Mouse (Mus musculus): Measurements from ENCODE around the gene Zfp108.
A peak's percentile ranks its signal among the peaks of the same experiment; 100 is the strongest.

Zfp108 gene

GRCm38 (mm10) chr7:24286916-24287315 is 32.3 kb downstream of the Zfp108 start:
- DNase-seq, result no peak

GRCm38 (mm10) chr7:24287670-24288069 is 33.1 kb downstream of the Zfp108 start:
- no peak for DNase-seq

- DNase-seq, result no peak
These were observed 33.9 kb downstream of the Zfp108 start for GRCm38 (mm10) chr7:24288512-24288911.

GRCm38 (mm10) chr7:24290106-24290693 is 35.6 kb downstream of the Zfp108 start:
- DNase-seq, result no peak

GRCm38 (mm10) chr7:24291387-24292090 is 36.9 kb downstream of the Zfp108 start:
- no peak for DNase-seq

- no peak for DNase-seq
These were observed 38.7 kb downstream of the Zfp108 start for GRCm38 (mm10) chr7:24293061-24293851.

GRCm38 (mm10) chr7:24294763-24295162 is 40.2 kb downstream of the Zfp108 start:
- DNase-seq, result no peak

- no peak for DNase-seq
These were observed 40.8 kb downstream of the Zfp108 start for GRCm38 (mm10) chr7:24295376-24295775.

GRCm38 (mm10) chr7:24296386-24296785 is 41.8 kb downstream of the Zfp108 start:
- no peak for DNase-seq

- no peak for DNase-seq
These were observed 42.9 kb downstream of the Zfp108 start for GRCm38 (mm10) chr7:24297361-24298095.

- peak in 1 of 2 experiments; percentile 44 for DNase-seq
These were observed 44.0 kb downstream of the Zfp108 start for GRCm38 (mm10) chr7:24298635-24298972.

- DNase-seq, result peak; percentile 89
These were observed 44.5 kb downstream of the Zfp108 start for GRCm38 (mm10) chr7:24298973-24299708.

- peak; percentile 68 to 69 for DNase-seq
These were observed 45.4 kb downstream of the Zfp108 start for GRCm38 (mm10) chr7:24299823-24300481.

- DNase-seq, result peak; percentile 53 to 59
These were observed 46.2 kb downstream of the Zfp108 start, which contains the start of gene Zfp61 for GRCm38 (mm10) chr7:24300771-24301282. Zfp61 (minus strand) TSS chr7:24301232.

Data from cerebellum, postnatal 14 days (tissue).